Mouse (Mus musculus) brain, embryonic 18.5 days (tissue): ENCODE data around the gene Ube2e2.
"Not testable (repeated sequence)": the region's sequence is repeated elsewhere in the genome, so short reads cannot be mapped to it uniquely, and the experiment has no call there.

Experiments
- DNase-seq: peaks from one replicate; pipeline ENCODE4 v3.0.0-alpha.2; 2012; ENCODE audit warnings: low read depth, low spot score

Ube2e2 gene

GRCm38 (mm10) chr14:18754001-18754400 lies 140.1 kb downstream of the Ube2e2 start:
- no peak for DNase-seq

GRCm38 (mm10) chr14:18731154-18731553 lies 162.9 kb downstream of the Ube2e2 start:
- DNase-seq: no peak

GRCm38 (mm10) chr14:18720601-18721591 lies 173.2 kb downstream of the Ube2e2 start:
- no peak for DNase-seq

- DNase-seq: no peak
Measured at GRCm38 (mm10) chr14:18716970-18717369, 177.1 kb downstream of the Ube2e2 start.

GRCm38 (mm10) chr14:18715529-18715928 lies 178.5 kb downstream of the Ube2e2 start:
- DNase-seq: no peak

- DNase-seq: no peak
Measured at GRCm38 (mm10) chr14:18697662-18698225, 196.3 kb downstream of the Ube2e2 start.

- DNase-seq: not testable (repeated sequence)
Measured at GRCm38 (mm10) chr14:18696418-18696817, 197.6 kb downstream of the Ube2e2 start.

GRCm38 (mm10) chr14:18678121-18678836 lies 215.8 kb downstream of the Ube2e2 start:
- DNase-seq: no peak

- DNase-seq: no peak
Measured at GRCm38 (mm10) chr14:18670712-18671111, 223.4 kb downstream of the Ube2e2 start.

GRCm38 (mm10) chr14:18669301-18669935 lies 224.6 kb downstream of the Ube2e2 start:
- no peak for DNase-seq

GRCm38 (mm10) chr14:18668309-18668708 lies 225.8 kb downstream of the Ube2e2 start:
- DNase-seq: not testable (repeated sequence)

GRCm38 (mm10) chr14:18667755-18668154 lies 226.3 kb downstream of the Ube2e2 start:
- no peak for DNase-seq

GRCm38 (mm10) chr14:18666251-18666650 lies 227.8 kb downstream of the Ube2e2 start:
- no peak for DNase-seq

GRCm38 (mm10) chr14:18665267-18666024 lies 228.6 kb downstream of the Ube2e2 start:
- no peak for DNase-seq

- DNase-seq: no peak
Measured at GRCm38 (mm10) chr14:18663666-18664065, 230.4 kb downstream of the Ube2e2 start.

GRCm38 (mm10) chr14:18657777-18658753 lies 236.0 kb downstream of the Ube2e2 start:
- no peak for DNase-seq

GRCm38 (mm10) chr14:18649123-18649675 lies 244.9 kb downstream of the Ube2e2 start:
- DNase-seq: no peak

- no peak for DNase-seq
Measured at GRCm38 (mm10) chr14:18641656-18642055, 252.4 kb downstream of the Ube2e2 start.

- DNase-seq: no peak
Measured at GRCm38 (mm10) chr14:18638753-18639456, 255.2 kb downstream of the Ube2e2 start.
